Mouse (Mus musculus) embryonic fibroblast, embryonic 13.5 days (primary cell): Measurements from ENCODE around the gene Arid1b. TPM values are rescaled to one million over a fixed set of nuclear protein-coding genes. Genes with fewer than 3 reads are reported as not detected.

Experiments used
- H3K27ac ChIP-seq: 2 replicates; pipeline ENCODE4 v1.5.1; 2012; ENCODE audit warnings: low read length, control low read depth, inconsistent platforms; ENCODE audit not compliant: insufficient read depth
- H3K4me1 ChIP-seq: 2 replicates; pipeline ENCODE4 v1.6.1; 2011; ENCODE audit warnings: low read length; ENCODE audit not compliant: control insufficient read depth, insufficient read depth
- H3K4me3 ChIP-seq: 2 replicates; pipeline ENCODE4 v1.5.1; 2011; ENCODE audit warnings: mild to moderate bottlenecking, control low read depth, low read length; ENCODE audit not compliant: insufficient read depth
- CTCF ChIP-seq: IDR thresholded peaks from 2 replicates; pipeline ENCODE4 v1.5.1; 2011; ENCODE audit warnings: mild to moderate bottlenecking, control low read depth, low read length, moderate library complexity, borderline replicate concordance; ENCODE audit not compliant: insufficient read depth
- POLR2A ChIP-seq: IDR thresholded peaks from 2 replicates; pipeline ENCODE4 v1.6.1; 2011; ENCODE audit warnings: low read depth, mild to moderate bottlenecking, control low read depth, low read length, moderate library complexity
- polyA plus RNA-seq: library from polyadenylated mRNA; stranded (reverse); fragments of >200 nt; gene quantifications from 2 replicates; pipeline ENCODE4 v1.2.4, GENCODE M21; 2011; ENCODE audit warnings: low read depth; ENCODE audit not compliant: missing spikeins, insufficient read length

The Arid1b gene
- polyA plus RNA-seq, 1 experiment, result 21.7 TPM

- Histone ChIP-seq H3K4me3 (no peak overlapping the region), H3K27ac (no peak overlapping the region)
- TF ChIP-seq CTCF, result no peak
- no peak for TF ChIP-seq POLR2A
Observed at GRCm38 (mm10) chr17:5002937-5003508, 8.9 kb downstream of the Arid1b start.

GRCm38 (mm10) chr17:5004266-5004665 is 10.1 kb downstream of the Arid1b start:
- no peak overlapping the region for H3K27ac ChIP-seq
- TF ChIP-seq CTCF (no peak), POLR2A (no peak)

More at GRCm38 (mm10) chr17:5002937-5003508, 8.9 kb downstream of the Arid1b start:
- H3K4me1 ChIP-seq, result peaks cover 16% of the 10 kb centered on the region

DNA sequence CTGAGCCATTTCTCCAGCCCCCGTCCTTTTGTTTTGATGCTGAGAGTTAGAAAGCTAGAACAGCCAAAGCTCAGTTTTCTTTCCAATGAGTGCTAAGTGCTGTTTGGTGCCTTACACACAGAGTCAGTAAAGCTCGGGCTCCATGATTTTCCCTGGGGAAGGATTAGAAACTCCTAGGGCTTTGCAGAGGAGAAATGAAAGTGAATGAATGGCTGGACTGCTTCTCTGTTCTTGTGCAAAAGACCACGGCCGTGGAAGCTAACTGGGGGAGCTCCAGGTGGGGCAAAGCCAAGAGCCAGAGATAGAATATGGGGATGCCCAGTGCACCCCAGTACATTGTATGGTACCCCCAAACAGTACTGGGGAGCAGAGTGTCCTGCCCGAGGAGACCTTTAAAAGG is 10.6 kb downstream of the Arid1b start:
- no peak overlapping the region for H3K4me3 ChIP-seq
- H3K4me1 ChIP-seq, result peaks cover 16% of the 10 kb centered on the region
- H3K27ac ChIP-seq, result no peak overlapping the region
- TF ChIP-seq POLR2A, result no peak
- TF ChIP-seq CTCF, result no peak

More at GRCm38 (mm10) chr17:5004266-5004665, 10.1 kb downstream of the Arid1b start:
- peaks cover 16% of the 10 kb centered on the region for H3K4me1 ChIP-seq
- H3K4me3 ChIP-seq, result no peak overlapping the region

- Histone ChIP-seq H3K4me1 (peaks cover 12% of the 10 kb centered on the region), H3K4me3 (no peak overlapping the region), H3K27ac (no peak overlapping the region)
- TF ChIP-seq POLR2A (no peak), CTCF (no peak)
Observed at GRCm38 (mm10) chr17:5005285-5005684, 11.2 kb downstream of the Arid1b start.

DNA sequence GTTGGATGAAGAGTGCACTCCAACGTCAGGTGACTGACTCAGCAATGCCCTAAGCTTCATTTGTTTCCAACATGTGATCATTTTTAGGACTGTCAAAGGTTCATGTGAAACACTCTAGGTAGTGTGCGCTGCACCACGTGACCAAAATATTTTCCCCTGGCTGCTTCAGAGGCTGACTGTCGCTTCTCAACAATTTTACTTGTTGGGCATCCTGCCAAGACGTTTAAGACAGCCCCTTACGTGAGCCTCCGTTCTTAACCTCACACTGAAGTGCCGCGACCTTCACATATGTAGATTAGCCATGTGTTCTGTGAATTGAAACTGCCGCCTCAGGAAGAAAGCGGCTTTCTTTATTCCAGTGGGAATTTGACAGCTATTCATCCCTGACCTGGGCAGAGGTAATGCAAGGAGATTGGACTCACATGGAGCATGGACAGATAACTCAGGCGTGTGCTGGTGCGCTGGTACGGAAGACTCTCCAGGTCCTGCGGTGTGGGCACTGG is 13.1 kb downstream of the Arid1b start:
- Histone ChIP-seq H3K4me3 (no peak overlapping the region), H3K4me1 (peaks cover 10% of the 10 kb centered on the region; the same call in 1 of the 2 replicates), H3K27ac (no peak overlapping the region)
- TF ChIP-seq POLR2A, result no peak
- TF ChIP-seq CTCF, result no peak

DNA sequence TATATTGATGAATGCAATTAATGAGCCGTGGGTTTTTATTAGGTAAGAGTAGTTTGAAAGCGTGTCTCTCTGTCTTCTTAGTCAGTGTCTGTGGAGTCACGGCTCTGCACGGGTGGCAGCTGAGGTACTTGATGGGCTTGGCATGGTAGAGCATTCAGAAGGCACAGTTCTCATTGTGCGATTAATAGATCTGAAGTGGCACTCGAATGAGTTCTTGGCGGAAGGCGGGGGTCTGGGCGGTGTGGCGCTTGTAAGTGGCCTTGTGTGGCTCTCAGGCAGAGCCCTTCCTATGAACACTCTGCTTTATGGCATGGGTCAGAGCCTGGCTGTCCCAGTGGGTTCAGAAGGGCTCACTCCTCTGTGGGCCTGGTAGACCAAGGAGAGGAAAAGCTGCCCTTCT is 14.1 kb downstream of the Arid1b start:
- no peak overlapping the region for H3K4me3 ChIP-seq
- peaks cover 12% of the 10 kb centered on the region; the same call in 1 of the 2 replicates for H3K4me1 ChIP-seq
- no peak for TF ChIP-seq CTCF
- no peak for TF ChIP-seq POLR2A
- no peak overlapping the region for H3K27ac ChIP-seq

GRCm38 (mm10) chr17:5008761-5009160 is 14.6 kb downstream of the Arid1b start:
- no peak for TF ChIP-seq CTCF
- TF ChIP-seq POLR2A, result no peak

DNA sequence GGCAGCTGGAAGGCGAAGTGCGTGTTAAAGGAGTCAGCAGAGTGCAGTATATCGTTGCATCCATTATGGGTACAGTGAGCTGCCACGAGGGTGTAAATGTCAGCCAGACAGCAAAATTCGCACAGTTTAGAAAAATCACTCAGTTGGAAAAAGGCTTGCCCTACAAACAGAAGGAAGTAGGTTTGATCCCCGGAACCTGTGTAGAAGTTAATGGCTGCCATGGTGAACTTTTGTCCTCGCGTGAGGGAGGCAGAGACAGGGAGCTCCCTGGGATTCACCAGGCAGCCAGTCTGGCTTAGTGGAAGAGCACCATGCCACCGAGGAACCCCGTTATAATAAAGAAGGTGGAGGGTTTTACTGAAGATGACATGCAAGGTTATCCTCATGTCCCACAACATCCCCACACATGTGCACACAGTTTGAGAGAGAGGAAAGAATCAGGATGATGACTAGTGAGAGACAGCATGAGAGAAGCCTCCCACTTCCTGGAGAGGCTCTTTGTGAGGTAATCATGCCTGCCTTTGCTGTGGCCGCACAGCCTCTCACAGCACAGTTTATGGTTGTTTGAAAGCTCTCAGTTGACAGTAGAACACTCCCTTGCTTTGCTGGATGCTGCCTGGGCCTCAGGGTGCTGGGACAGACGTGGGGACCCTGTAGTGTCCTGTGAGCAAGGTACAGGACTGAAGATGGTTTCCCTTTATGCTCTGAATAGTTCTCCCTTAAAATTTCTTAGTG is 15.6 kb downstream of the Arid1b start:
- TF ChIP-seq CTCF (no peak), POLR2A (no peak)
- no peak overlapping the region for H3K27ac ChIP-seq
- H3K4me3 ChIP-seq, result no peak overlapping the region
- peaks cover 12% of the 10 kb centered on the region; the same call in 1 of the 2 replicates for H3K4me1 ChIP-seq

More at GRCm38 (mm10) chr17:5008761-5009160, 14.6 kb downstream of the Arid1b start:
- no peak overlapping the region for H3K4me3 ChIP-seq
- no peak overlapping the region for H3K27ac ChIP-seq
- peaks cover 12% of the 10 kb centered on the region; the same call in 1 of the 2 replicates for H3K4me1 ChIP-seq

DNA sequence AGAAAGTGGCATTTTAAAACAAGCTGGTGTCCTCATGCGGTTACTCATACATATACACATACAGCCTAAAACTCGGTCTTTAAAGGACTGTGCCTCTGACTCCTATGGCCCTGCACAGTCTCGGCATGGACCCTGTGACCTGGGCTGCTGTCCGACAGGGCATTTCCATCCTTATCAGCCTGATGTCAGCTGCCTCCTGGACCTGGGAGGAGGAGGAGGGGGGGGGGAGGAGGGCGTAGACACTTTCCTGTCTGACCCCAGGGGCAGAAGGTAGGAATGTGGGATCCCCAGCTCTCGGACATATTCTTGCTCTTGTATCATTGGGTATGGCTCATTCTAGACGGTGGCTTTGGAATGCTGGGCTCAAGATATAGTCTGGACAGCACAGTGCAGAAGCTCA is 16.6 kb downstream of the Arid1b start:
- TF ChIP-seq POLR2A, result no peak
- no peak for TF ChIP-seq CTCF
- Histone ChIP-seq H3K4me1 (peaks cover 12% of the 10 kb centered on the region; the same call in 1 of the 2 replicates), H3K27ac (no peak overlapping the region), H3K4me3 (no peak overlapping the region)

DNA sequence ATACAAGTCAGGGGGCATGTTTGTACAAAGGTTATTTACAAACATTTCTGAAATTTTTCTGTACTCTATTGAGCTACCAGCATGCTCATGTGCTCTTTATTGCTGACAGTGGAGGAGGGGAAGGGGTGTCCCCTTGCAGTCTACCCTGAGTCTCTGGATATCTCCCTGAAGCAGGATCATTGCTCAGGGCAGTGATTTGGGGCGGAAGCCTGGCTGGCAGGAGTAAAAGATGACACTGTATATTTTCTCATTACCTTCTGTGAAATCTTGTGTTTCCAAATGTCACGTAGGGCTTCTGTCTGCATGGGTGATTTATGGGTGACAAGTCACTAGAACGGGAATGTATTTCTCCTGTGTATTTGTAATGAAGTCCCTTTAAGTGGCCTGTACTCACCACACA is 18.0 kb downstream of the Arid1b start:
- H3K4me3 ChIP-seq, result no peak overlapping the region
- peaks cover 10% of the 10 kb centered on the region; the same call in 1 of the 2 replicates for H3K4me1 ChIP-seq

More for the DNA sequence above, 18.0 kb downstream of the Arid1b start:
- TF ChIP-seq CTCF, result no peak
- no peak for TF ChIP-seq POLR2A
- H3K27ac ChIP-seq, result no peak overlapping the region
